Mouse (Mus musculus) layer of hippocampus, postnatal 36 days (tissue): Measurements from ENCODE around the gene Myo18a. TPM values are rescaled to one million over a fixed set of nuclear protein-coding genes. Genes with fewer than 3 reads are reported as not detected.

Experiments used
- DNase-seq, 2 experiments: peaks; one replicate each; pipeline ENCODE4 v3.0.0; 2022
- total RNA-seq, 2 experiments: library from RNA; stranded (reverse); gene quantifications; 2 replicates each; pipeline ENCODE4 v1.2.3; 2021

Myo18a gene
- total RNA-seq, 2 experiments from 2014 or later, result 136 to 158 TPM

- no peak for DNase-seq
Measured at GRCm38 (mm10) chr11:77900696-77901095, 137.7 kb downstream of the Myo18a start.

GRCm38 (mm10) chr11:77901366-77901765, 138.3 kb downstream of the Myo18a start:
- no peak for DNase-seq

DNA sequence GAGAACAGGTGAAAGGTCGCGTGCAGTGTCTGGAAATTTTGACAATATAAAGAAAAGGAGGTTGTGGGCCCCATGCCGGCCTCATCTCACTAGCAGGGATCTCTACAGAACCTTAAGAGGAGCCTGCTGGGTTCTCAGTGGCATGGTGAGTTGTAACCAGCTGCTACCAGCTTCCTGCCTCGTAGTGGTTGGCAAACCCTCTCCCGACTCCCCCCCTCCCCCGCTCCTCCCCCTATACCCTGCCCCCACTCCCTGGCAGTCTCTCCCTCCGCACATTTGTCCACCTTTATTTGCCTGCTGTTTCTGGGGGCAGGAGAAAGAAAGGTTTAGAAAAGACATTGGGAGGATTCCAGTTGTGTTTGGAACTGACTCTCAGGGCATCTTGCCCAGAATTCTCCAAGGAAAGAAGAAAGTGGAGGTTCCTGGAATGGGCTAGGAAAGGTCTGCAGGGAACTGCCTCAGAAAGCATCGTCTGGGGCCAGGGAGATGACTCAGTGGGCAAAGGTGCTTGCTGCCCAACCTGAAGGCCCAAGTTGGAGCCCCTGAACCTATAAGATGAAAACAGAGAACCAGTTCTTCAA, 138.8 kb downstream of the Myo18a start:
- DNase-seq, result no peak

- DNase-seq, result no peak
Measured at GRCm38 (mm10) chr11:77903761-77904160, 140.7 kb downstream of the Myo18a start.

DNA sequence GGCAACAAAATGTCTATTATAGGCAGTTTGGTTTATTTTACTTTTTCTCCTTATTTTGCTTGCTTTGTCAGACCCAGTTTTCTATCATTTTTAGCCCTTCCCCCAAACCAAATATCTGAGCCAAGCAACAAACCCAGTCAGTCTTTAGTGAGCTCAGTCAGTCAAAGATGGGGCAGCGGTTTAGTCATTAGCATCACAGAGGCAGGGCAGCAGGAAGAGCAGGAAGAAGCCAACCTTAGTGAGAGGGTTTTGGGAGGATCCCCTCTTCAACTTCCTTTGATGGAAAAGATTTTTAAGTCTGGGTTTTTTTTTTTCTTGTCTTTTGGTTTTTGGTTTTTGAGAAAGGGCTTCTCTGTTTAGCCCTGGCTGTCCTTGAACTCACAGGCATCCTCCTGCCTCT, 141.7 kb downstream of the Myo18a start:
- DNase-seq, result no peak

DNA sequence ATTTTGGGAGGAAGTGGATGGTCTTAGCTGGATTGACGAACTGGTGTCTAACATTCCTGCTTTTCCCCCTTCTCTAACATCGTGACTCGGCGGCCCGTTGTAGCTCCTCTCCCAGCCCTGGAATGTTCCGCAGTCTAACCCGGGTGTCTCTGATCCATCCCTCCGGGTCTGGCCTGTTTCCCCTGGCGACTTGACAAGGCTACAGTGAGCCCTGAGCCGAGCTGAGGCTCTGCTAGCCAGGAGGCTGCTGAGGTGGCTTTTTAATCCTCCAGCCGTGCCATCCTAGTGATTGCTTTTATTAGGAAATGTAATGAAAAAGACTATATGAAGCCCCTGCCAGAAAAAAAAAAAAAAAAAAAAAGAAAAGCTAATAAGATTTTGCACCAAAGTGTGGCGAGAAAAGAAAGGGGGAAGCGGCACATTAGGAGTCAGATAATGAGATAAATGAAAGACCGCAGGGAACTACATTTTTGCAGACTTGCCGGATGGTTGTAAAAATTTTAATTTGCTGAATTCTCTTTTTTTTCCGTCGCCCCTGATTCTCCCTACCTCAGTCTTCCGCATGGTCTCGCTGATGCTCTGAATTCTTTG, 143.1 kb downstream of the Myo18a start:
- DNase-seq, result no peak

DNA sequence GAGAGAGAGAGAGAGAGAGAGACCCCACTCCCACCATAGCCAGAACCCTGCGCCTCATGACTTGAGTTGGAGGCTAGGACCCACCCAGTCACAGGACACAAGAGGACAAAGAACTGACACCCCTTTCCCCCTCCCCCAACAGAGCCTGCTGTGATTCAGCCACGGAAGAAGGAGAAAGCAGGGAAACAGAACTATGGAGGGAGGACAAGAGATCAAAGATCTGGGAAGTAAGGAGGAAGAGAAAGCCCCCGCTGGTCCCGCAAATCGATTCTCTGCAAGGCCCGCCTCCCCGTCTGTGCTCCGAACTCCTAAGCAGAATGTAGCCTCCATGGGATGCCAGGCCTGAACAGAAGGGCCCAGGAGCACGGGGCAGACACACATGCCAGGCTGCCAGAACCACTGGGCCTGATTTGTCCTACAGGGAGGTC, 143.7 kb downstream of the Myo18a start:
- DNase-seq, result no peak

GRCm38 (mm10) chr11:77908468-77908867, 145.4 kb downstream of the Myo18a start:
- no peak for DNase-seq

GRCm38 (mm10) chr11:77909376-77909775, 146.3 kb downstream of the Myo18a start:
- no peak for DNase-seq

DNA sequence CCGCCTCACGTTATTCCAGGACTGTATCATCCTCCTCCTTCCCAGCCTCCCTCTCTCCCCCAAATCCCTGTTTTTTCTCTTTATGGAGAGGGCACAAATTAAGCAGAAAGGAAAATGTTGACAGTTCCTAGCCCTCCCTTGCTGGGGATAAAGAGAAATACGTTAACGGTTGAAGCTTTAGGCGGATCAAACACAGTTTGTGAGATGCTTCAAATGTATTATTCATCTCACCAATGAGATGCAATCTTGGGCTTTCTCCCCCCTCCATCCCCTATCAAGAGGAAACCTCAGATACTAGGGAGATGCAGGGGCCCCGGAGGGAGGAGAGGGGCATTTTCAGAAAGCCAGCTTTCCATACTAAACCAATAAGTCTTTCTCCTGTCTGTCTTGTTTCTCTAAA, 146.7 kb downstream of the Myo18a start:
- DNase-seq, result no peak

- no peak for DNase-seq
Measured at GRCm38 (mm10) chr11:77913505-77913904, 150.5 kb downstream of the Myo18a start.

DNA sequence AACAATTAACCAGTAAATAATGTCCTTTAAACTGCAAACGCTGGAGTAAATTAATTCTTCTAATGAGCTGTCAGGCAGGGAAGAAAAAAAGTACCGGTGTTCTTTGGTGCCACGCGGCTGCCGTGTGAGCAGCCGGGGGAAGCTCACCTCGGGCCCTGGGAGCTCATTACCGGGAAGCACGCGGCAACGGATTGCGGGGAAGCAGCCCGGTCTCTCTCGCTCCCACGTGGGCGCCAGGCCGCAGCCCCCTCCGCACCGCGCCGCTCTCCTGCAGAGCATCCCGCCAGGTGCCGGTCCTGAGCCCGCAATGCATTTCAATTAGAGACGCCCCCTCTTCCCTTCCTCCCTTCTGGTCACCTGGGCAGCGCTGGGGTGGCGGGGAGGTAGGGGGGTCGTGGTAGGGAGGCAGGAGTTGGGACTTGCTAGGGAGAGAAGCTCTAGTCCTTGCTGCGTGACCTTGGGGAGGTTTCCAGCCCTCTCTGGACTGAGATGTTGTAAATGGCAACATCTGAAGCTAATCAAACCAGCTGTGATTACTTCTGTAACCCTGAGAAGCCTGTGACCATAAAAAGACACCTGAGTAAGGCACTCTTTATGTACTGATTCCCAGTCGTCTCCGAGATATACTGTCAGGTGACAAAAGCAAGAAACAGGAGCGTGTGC, 151.7 kb downstream of the Myo18a start:
- DNase-seq, result no peak

Other genes with a start within 250 kb of the Myo18a start
- 1 to 10 TPM; 1.3 to 1.5 TPM for gene Abhd15, start 248.1 kb upstream of the Myo18a start, total RNA-seq
- gene Trp53i13, start 247.3 kb upstream of the Myo18a start, total RNA-seq, result 1 to 10 TPM; 5.4 to 5.9 TPM
- gene Gm10392, start 244.0 kb upstream of the Myo18a start, total RNA-seq, result not detected
- gene Taok1, start 155.4 kb upstream of the Myo18a start, total RNA-seq, result 100 to 1,000 TPM; 114 to 116 TPM
- 10 to 100 TPM; 84.8 to 92.9 TPM for gene Nufip2, start 77.1 kb upstream of the Myo18a start, total RNA-seq
- not detected for gene Cryba1, start 38.0 kb upstream of the Myo18a start, total RNA-seq
- gene Gm10277, start 24.5 kb downstream of the Myo18a start, total RNA-seq, result not detected
- 1 to 10 TPM; 1.3 to 1.7 TPM for gene Pipox, start 130.8 kb downstream of the Myo18a start, total RNA-seq
- gene Sez6, start 167.6 kb downstream of the Myo18a start, total RNA-seq, result 100 to 1,000 TPM; 148 to 153 TPM
- 10 to 100 TPM; 48.3 to 51.2 TPM for gene Phf12, start 219.5 kb downstream of the Myo18a start, total RNA-seq